Mouse (Mus musculus) thymus, adult 2 months (tissue): Measurements from ENCODE around the gene Kcna7.

Source experiments
- CTCF ChIP-seq: fragments of 200-500 bp; IDR thresholded peaks from 2 replicates; pipeline ENCODE4 v1.5.1; 2012; ENCODE audit warnings: mild to moderate bottlenecking, control low read depth, low read length, moderate library complexity, borderline replicate concordance; ENCODE audit not compliant: control insufficient read depth, poor library complexity, insufficient read depth; ENCODE audit errors: extremely low read depth
- POLR2A ChIP-seq: fragments of 200-500 bp; IDR thresholded peaks from 2 replicates; pipeline ENCODE4 v1.6.1; 2012; ENCODE audit warnings: mild to moderate bottlenecking, low read length, control low read depth, moderate library complexity; ENCODE audit not compliant: control insufficient read depth, poor library complexity, insufficient read depth; ENCODE audit errors: extremely low read depth

DNA sequence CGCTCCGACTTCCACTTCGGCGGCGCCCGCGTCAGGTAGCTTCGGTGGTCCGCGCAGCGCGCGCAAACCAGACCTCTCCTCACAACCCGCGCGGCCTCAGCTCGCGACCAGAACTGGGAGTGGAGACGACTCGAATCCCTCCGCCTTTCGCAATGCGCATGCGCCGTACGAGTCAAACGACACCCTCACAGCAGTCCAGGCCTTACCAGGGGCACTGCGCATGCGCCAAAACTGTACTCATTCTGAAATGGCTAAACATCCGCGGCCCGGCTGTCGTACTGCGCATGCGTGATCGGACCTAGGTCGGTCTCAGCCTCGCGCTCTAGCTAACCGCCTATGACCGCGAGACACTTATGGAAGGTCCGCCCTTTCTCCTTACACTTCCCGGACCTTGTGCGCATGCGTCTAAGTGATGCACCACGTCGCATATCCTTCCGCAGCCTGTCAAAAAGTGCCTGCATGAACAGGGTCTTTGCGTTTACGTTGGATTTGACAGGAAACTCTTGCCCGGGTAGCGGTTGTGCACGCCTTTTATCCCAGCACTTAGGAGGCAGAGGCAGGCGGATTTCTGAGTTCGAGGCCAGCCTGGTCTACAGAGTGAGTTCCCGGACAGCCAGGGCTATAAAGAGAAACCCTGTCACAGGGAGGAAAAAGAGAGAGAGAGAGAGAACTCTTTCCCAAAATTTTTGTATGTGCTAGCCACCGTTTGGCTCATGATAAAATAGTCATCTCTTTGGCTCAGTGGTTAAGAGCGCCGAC is 9.7 kb upstream of the Kcna7 start, which contains the start of gene Snrnp70:
- TF ChIP-seq CTCF (0 out of 2 replicates have a peak, but pooled peaks have one; percentile 18), POLR2A (peak; percentile 91)
